Mouse (Mus musculus) limb, embryonic 15.5 days (tissue): Measurements from ENCODE around the gene Bod1. TPM values are rescaled to one million over a fixed set of nuclear protein-coding genes. Genes with fewer than 3 reads are reported as not detected.

ENCODE experiments used
- ATAC-seq: fragments of 200-750 bp; cut with Nextera tagmentation; 2 replicates; pipeline ENCODE4 v1.8.0; 2017; ENCODE audit warnings: low read depth, moderate TSS enrichment; ENCODE audit not compliant: insufficient number of reproducible peaks, low FRiP score, low TSS enrichment
- H3K27ac ChIP-seq: fragments of 300-500 bp; sonication (generic); 2 replicates; pipeline ENCODE4 v1.5.1; 2015; ENCODE audit warnings: moderate library complexity, mild to moderate bottlenecking, inconsistent platforms
- H3K27me3 ChIP-seq: fragments of 300-500 bp; sonication (generic); 2 replicates; pipeline ENCODE4 v1.6.1; 2015; ENCODE audit warnings: inconsistent platforms
- H3K36me3 ChIP-seq: fragments of 300-500 bp; sonication (generic); 2 replicates; pipeline ENCODE4 v1.6.1; 2015; ENCODE audit warnings: inconsistent platforms
- H3K4me1 ChIP-seq: fragments of 300-500 bp; sonication (generic); 2 replicates; pipeline ENCODE4 v1.6.1; 2015; ENCODE audit warnings: inconsistent platforms
- H3K4me2 ChIP-seq: fragments of 300-500 bp; sonication (generic); 2 replicates; pipeline ENCODE4 v1.6.1; 2015; ENCODE audit warnings: mild to moderate bottlenecking, inconsistent platforms
- H3K4me3 ChIP-seq: fragments of 300-500 bp; sonication (generic); 2 replicates; pipeline ENCODE4 v1.5.1; 2015; ENCODE audit warnings: mild to moderate bottlenecking, inconsistent platforms
- H3K9ac ChIP-seq: fragments of 300-500 bp; sonication (generic); 2 replicates; pipeline ENCODE4 v1.6.1; 2015; ENCODE audit warnings: inconsistent platforms
- H3K9me3 ChIP-seq: fragments of 300-500 bp; sonication (generic); 2 replicates; pipeline ENCODE4 v1.6.1; 2016; ENCODE audit warnings: inconsistent platforms
- WGBS: fragments of 180-500 bp; shearing (Covaris S2); methylation state at CpG from one replicate; pipeline ENCODE4 v1.1.7; 2015; 5-methylcytosine and 5-hydroxymethylcytosine counted together
- polyA plus RNA-seq: library from polyadenylated mRNA; unstranded; fragments of >200 nt; fragmentation: Nextera tagmentation; extraction: Ambion mirVana; gene quantifications from 2 replicates; pipeline ENCODE4 v1.2.1, GENCODE M21; 2015

The Bod1 gene
- 79.8 and 98.6 TPM in 2 replicates for polyA plus RNA-seq

DNA sequence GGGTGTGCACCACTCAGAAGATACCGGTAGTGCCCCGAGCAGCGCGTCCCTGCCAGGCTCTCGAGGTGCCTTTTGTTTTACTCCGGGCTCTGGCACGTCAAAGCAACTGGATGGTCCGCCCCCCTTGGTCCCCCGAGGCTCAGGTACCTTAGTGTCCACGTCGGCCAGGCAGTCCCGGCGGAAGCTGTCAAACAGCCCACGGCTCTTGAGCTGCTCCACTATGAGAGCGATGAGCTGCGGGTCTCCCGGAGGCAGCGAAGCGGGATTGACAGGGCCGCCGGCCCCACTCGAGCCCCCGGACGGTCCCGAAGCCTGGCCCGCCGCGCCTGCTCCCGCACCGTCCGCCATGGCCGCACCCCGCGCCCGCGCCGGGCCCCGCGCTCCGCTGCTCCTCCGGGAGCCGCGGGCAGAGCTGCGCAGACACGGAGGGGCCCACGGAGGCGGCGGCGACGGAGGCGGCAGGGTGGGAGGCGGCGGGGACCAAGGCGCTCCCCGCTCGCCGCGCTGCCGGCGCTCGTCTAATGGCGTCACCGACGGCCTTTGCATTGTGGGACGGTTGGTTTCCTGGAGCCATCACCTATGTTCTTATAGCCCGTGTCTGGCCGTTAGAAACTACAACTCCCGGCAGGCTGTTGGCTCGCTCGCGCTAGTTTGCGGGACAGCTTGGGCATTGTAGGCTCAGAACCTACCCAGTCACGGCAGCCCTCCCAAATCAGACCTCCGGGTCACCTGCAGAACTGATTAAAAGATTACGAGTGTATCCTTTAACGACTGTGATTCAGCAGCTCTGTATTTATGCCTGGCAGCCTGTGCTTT is at the start of gene Bod1:
TSS of gene Bod1 (minus strand) at position 532 of the 816 bp plus-strand sequence.
- Histone ChIP-seq H3K4me3 (peak within 1 kb of the TSS; percentile 97), H3K9me3 (no peaks in the 10 kb centered on the region), H3K4me2 (peak within 1 kb of the TSS; percentile 65), H3K36me3 (peaks cover 29% of the 10 kb centered on the region), H3K27me3 (no peaks in the 10 kb centered on the region), H3K4me1 (peaks cover 13% of the 10 kb centered on the region), H3K27ac (peak within 1 kb of the TSS; percentile 71), H3K9ac (peak within 1 kb of the TSS; percentile 97)
- peak; percentile 96 for ATAC-seq
- WGBS: under 1% methylated on average over 54 of the region's 76 CpGs

GRCm38 (mm10) chr11:31719090-31719489 is 47.4 kb upstream of the Bod1 start:
- no peak overlapping the region for H3K4me3 ChIP-seq
- no peaks in the 10 kb centered on the region for H3K27me3 ChIP-seq
- H3K36me3 ChIP-seq: no peaks in the 10 kb centered on the region
- no peaks in the 10 kb centered on the region for H3K9me3 ChIP-seq
- peaks cover 4% of the 10 kb centered on the region for H3K4me1 ChIP-seq
- no peak for ATAC-seq
- no peak overlapping the region for H3K9ac ChIP-seq
- 90% methylated on average over 4 of the region's 4 CpGs for WGBS
- no peak overlapping the region for H3K27ac ChIP-seq
- no peak overlapping the region for H3K4me2 ChIP-seq

- Histone ChIP-seq H3K36me3 (no peaks in the 10 kb centered on the region), H3K9ac (no peak overlapping the region), H3K27me3 (no peaks in the 10 kb centered on the region), H3K4me3 (no peak overlapping the region), H3K9me3 (no peaks in the 10 kb centered on the region), H3K4me1 (peaks cover 11% of the 10 kb centered on the region), H3K27ac (no peak overlapping the region), H3K4me2 (no peak overlapping the region)
- 61% methylated on average over 4 of the region's 4 CpGs for WGBS
- no peak for ATAC-seq
These were observed 46.4 kb upstream of the Bod1 start for GRCm38 (mm10) chr11:31717926-31718735.

DNA sequence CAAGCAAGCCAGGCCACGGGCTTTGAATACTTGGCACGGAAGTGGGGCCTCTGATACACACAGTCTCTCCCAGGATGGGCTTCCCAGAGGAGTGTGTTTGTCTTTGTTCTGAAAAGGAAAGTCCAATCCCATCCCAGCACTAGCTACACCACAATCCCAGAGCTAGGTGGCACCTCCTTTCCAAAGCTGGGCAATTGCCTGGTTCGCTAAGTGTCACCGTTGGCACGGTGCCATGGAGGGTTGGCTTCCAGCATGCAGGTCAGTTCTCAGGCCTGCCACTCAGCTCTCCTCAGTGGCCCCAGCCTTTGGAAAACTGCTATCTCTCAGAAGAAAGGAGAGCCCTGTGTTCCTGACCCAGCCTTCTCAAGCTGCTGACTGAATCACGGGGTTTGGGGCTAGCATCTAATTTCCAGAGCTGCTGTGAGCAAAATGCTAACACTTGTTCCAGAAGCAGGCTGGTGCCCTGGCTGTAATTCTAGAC is 42.0 kb upstream of the Bod1 start:
- 56% methylated on average over 6 of the region's 6 CpGs for WGBS
- H3K36me3 ChIP-seq: no peaks in the 10 kb centered on the region
- H3K9me3 ChIP-seq: no peaks in the 10 kb centered on the region
- no peak overlapping the region for H3K9ac ChIP-seq
- H3K27ac ChIP-seq: peak overlapping the region; percentile 48
- H3K4me3 ChIP-seq: no peak overlapping the region
- no peak overlapping the region for H3K4me2 ChIP-seq
- H3K4me1 ChIP-seq: peaks cover 11% of the 10 kb centered on the region
- no peaks in the 10 kb centered on the region for H3K27me3 ChIP-seq
- 0 out of 2 replicates have a peak, but pooled peaks have one; percentile 42 for ATAC-seq

- Histone ChIP-seq H3K4me2 (no peak overlapping the region), H3K9ac (no peak overlapping the region), H3K4me1 (peaks cover 11% of the 10 kb centered on the region), H3K36me3 (no peaks in the 10 kb centered on the region), H3K27me3 (no peaks in the 10 kb centered on the region), H3K27ac (peak overlapping the region; percentile 48; the same call in 1 of the 2 replicates), H3K4me3 (no peak overlapping the region), H3K9me3 (no peaks in the 10 kb centered on the region)
- WGBS: 73% methylated on average over 8 of the region's 8 CpGs
- ATAC-seq: no peak
These were observed 41.4 kb upstream of the Bod1 start for GRCm38 (mm10) chr11:31713116-31713515.

DNA sequence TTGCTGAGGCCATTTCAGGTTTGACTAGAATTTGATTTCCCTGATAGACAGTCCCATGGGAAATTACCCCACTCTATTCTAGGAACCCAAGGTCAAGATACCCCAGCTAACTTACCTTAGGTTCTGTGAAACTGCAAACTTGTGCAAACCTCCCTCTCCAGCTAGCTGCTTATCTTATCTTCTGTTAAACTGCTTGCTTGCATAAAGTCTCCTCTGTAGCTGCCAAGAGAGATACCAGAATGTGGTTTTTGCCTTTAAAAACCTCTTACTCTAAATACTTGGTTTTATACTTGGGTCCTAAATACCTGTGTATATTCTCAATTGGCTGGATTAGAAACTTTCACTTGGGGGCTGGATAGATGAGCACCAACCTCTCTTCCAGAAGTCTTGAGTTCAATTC is 36.1 kb upstream of the Bod1 start:
- no peaks in the 10 kb centered on the region for H3K9me3 ChIP-seq
- no peaks in the 10 kb centered on the region for H3K4me1 ChIP-seq
- no peak for ATAC-seq
- H3K9ac ChIP-seq: no peak overlapping the region
- H3K27me3 ChIP-seq: no peaks in the 10 kb centered on the region
- H3K27ac ChIP-seq: no peak overlapping the region
- H3K36me3 ChIP-seq: no peaks in the 10 kb centered on the region
- no peak overlapping the region for H3K4me3 ChIP-seq
- no peak overlapping the region for H3K4me2 ChIP-seq

DNA sequence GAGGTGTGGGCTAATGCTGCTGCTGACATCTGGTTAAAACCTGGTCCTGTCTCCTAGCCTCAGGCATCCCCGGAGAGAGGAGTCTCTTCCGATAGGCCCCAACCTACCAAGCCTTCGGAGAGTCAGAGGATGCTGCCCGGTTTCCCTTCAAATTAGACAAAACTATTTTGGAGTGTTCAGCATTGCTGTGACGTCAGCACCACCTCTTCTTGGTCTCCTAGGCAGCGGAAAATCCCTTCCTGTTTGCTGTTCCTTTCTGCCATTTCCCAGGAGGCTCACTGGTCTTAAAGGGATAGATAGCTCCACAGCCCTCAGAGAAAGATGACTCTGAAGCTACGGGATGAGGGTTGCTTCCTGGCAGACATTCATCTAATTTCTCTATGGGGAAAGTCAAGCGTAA is 31.5 kb upstream of the Bod1 start:
- no peak overlapping the region for H3K27ac ChIP-seq
- H3K4me2 ChIP-seq: no peak overlapping the region
- H3K36me3 ChIP-seq: no peaks in the 10 kb centered on the region
- H3K27me3 ChIP-seq: no peaks in the 10 kb centered on the region
- no peak overlapping the region for H3K4me3 ChIP-seq
- H3K9ac ChIP-seq: no peak overlapping the region
- no peak for ATAC-seq
- 68% methylated on average over 8 of the region's 8 CpGs for WGBS
- H3K4me1 ChIP-seq: no peaks in the 10 kb centered on the region
- no peaks in the 10 kb centered on the region for H3K9me3 ChIP-seq

- no peaks in the 10 kb centered on the region for H3K4me1 ChIP-seq
- no peaks in the 10 kb centered on the region for H3K36me3 ChIP-seq
- H3K27me3 ChIP-seq: no peaks in the 10 kb centered on the region
- H3K27ac ChIP-seq: no peak overlapping the region
- WGBS: 88% methylated on average over 3 of the region's 3 CpGs
- ATAC-seq: no peak
- no peak overlapping the region for H3K9ac ChIP-seq
- no peaks in the 10 kb centered on the region for H3K9me3 ChIP-seq
- no peak overlapping the region for H3K4me3 ChIP-seq
- no peak overlapping the region for H3K4me2 ChIP-seq
These were observed 30.2 kb upstream of the Bod1 start for GRCm38 (mm10) chr11:31701901-31702300.

- Histone ChIP-seq H3K36me3 (no peaks in the 10 kb centered on the region), H3K4me1 (no peaks in the 10 kb centered on the region; the same call in 1 of the 2 replicates), H3K27ac (no peak overlapping the region), H3K4me3 (no peak overlapping the region), H3K9me3 (no peaks in the 10 kb centered on the region), H3K9ac (no peak overlapping the region), H3K4me2 (no peak overlapping the region), H3K27me3 (no peaks in the 10 kb centered on the region)
- 53% methylated on average over 3 of the region's 3 CpGs for WGBS
- ATAC-seq: no peak
These were observed 27.8 kb upstream of the Bod1 start for GRCm38 (mm10) chr11:31699502-31699901.

DNA sequence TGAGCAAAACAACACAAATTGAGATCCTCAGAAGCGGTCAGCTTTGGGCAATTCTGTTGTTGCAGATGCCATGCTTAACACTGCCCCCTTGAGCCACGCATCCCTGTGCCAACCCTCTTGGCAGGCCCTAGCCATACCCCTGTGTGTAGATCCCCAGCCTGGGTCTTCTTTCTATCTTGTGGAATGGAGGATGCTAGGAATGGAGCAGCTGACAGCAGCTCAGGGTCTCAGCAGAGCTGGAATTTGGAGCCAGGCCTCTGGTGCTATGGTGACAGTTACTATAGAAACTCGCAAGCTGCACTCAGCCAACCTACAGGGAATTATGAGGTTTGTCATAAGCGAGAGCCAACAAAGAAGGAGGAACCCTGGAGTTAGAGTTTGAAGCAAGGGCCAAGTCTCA is 23.1 kb upstream of the Bod1 start:
- Histone ChIP-seq H3K36me3 (no peaks in the 10 kb centered on the region), H3K9ac (no peak overlapping the region), H3K4me3 (no peak overlapping the region), H3K4me1 (no peaks in the 10 kb centered on the region; the same call in 1 of the 2 replicates), H3K27me3 (no peaks in the 10 kb centered on the region), H3K9me3 (no peaks in the 10 kb centered on the region), H3K27ac (no peak overlapping the region), H3K4me2 (no peak overlapping the region)
- WGBS: 73% methylated on average over 4 of the region's 4 CpGs
- ATAC-seq: no peak

DNA sequence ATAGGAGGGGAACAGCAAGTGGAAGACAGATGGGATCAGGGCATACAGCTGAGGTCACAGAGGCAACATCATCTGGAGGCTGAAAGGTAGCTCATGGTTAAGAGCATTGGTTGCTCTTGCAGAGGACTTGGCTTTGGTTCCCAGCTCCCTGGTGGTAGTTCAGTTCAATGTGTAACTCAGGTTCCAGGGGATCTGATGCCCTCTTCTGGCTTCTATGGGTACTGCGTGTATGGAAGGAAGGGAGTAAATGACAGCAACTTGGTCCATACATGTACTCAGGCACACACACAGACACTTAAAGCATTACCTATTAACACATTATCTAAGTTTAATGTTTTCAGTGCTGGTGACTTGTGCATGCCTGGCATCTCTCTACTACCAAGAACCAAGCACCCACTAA is 22.4 kb upstream of the Bod1 start:
- H3K4me3 ChIP-seq: no peak overlapping the region
- no peak overlapping the region for H3K27ac ChIP-seq
- no peaks in the 10 kb centered on the region for H3K9me3 ChIP-seq
- no peaks in the 10 kb centered on the region for H3K36me3 ChIP-seq
- H3K27me3 ChIP-seq: no peaks in the 10 kb centered on the region
- no peak overlapping the region for H3K4me2 ChIP-seq
- no peak for ATAC-seq
- 91% methylated on average over 1 of the region's 1 CpGs for WGBS
- H3K9ac ChIP-seq: no peak overlapping the region
- peaks cover 5% of the 10 kb centered on the region for H3K4me1 ChIP-seq

GRCm38 (mm10) chr11:31693322-31693721 is 21.6 kb upstream of the Bod1 start:
- H3K4me3 ChIP-seq: no peak overlapping the region
- H3K4me1 ChIP-seq: peaks cover 8% of the 10 kb centered on the region
- no peak overlapping the region for H3K27ac ChIP-seq
- no peak for ATAC-seq
- no peaks in the 10 kb centered on the region for H3K36me3 ChIP-seq
- WGBS: 87% methylated on average over 2 of the region's 2 CpGs
- H3K9ac ChIP-seq: no peak overlapping the region
- H3K9me3 ChIP-seq: no peaks in the 10 kb centered on the region
- no peaks in the 10 kb centered on the region for H3K27me3 ChIP-seq
- H3K4me2 ChIP-seq: no peak overlapping the region
